Mouse (Mus musculus) C2C12 (cell line): ENCODE measurements around the gene Nmrk1.

Experiments used
- CTCF ChIP-seq: IDR thresholded peaks from one replicate; pipeline ENCODE4 v1.5.1; 2011; ENCODE audit not compliant: control insufficient read depth, insufficient read depth, insufficient read length
- FOSL1 ChIP-seq: IDR thresholded peaks from one replicate; pipeline ENCODE4 v1.8.0; 2011; ENCODE audit warnings: mild to moderate bottlenecking, low read length; ENCODE audit not compliant: poor library complexity, insufficient read depth, severe bottlenecking

DNA sequence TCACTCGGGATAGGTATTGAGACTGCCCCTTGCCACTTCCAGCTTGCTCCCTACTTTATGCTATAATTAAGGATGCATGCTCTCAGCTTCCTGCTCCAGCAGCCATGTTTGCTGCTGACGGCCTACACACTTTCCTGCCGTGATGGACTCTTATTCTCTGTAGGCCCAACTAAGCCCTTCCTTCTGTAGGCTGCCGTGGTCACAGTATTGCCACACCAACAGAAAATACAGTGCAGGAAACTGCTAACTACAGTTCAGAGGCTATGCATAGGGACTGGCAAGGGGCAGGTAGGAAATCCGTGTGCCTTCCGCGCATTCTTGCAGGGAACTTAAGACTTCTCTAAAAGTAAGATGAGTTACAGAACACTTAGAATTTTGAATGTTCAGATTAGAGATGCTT lies 17.4 kb upstream of the Nmrk1 start:
- TF ChIP-seq CTCF (no peak), FOSL1 (no peak)
